Mouse (Mus musculus) forebrain, embryonic 11.5 days (tissue): Measurements from ENCODE around the gene Sema6c. TPM values are rescaled to one million over a fixed set of nuclear protein-coding genes. Genes with fewer than 3 reads are reported as not detected.
A peak's percentile ranks its signal among the peaks of the same experiment; 100 is the strongest.

Experiments used
- ATAC-seq: fragments of 200-750 bp; cut with Nextera tagmentation; replicated peaks from 2 replicates; pipeline ENCODE4 v1.8.0; 2017; ENCODE audit warnings: moderate TSS enrichment; ENCODE audit not compliant: low FRiP score
- DNase-seq: peaks from one replicate; pipeline ENCODE4 v3.0.0-alpha.2; 2017; ENCODE audit warnings: low spot score
- H3K27ac ChIP-seq: fragments of 300-500 bp; sonication (generic); 2 replicates; pipeline ENCODE4 v1.5.1; 2014; ENCODE audit warnings: low read depth, low read length
- H3K27me3 ChIP-seq: fragments of 300-500 bp; sonication (generic); 2 replicates; pipeline ENCODE4 v1.6.1; 2014; ENCODE audit warnings: mild to moderate bottlenecking, low read length, mixed read lengths; ENCODE audit not compliant: control insufficient read depth, insufficient read depth
- H3K36me3 ChIP-seq: fragments of 300-500 bp; sonication (generic); 2 replicates; pipeline ENCODE4 v1.6.1; 2014; ENCODE audit warnings: mild to moderate bottlenecking, low read length, moderate library complexity, mixed read lengths; ENCODE audit not compliant: control insufficient read depth, insufficient read depth
- H3K4me1 ChIP-seq: fragments of 300-500 bp; sonication (generic); replicated peaks from 2 replicates; pipeline ENCODE4 v1.6.1; 2014; ENCODE audit warnings: low read length, mixed read lengths; ENCODE audit not compliant: control insufficient read depth, insufficient read depth
- H3K4me2 ChIP-seq: fragments of 300-500 bp; sonication (generic); 2 replicates; pipeline ENCODE4 v1.6.1; 2014; ENCODE audit warnings: low read depth, mild to moderate bottlenecking, low read length, moderate library complexity, mixed read lengths; ENCODE audit not compliant: severe bottlenecking
- H3K4me3 ChIP-seq: fragments of 300-500 bp; sonication (generic); 2 replicates; pipeline ENCODE4 v1.5.1; 2014; ENCODE audit warnings: low read depth, low read length
- H3K9ac ChIP-seq: fragments of 300-500 bp; sonication (generic); 2 replicates; pipeline ENCODE4 v1.6.1; 2014; ENCODE audit warnings: low read length
- H3K9me3 ChIP-seq: fragments of 300-500 bp; sonication (generic); 2 replicates; pipeline ENCODE4 v1.6.1; 2016; ENCODE audit warnings: low read length, mixed read lengths; ENCODE audit not compliant: control insufficient read depth
- WGBS: fragments of 180-500 bp; shearing (Covaris S2); extraction: QIAGEN DNeasy Blood & Tissue Kit; methylation state at CpG from one replicate; pipeline ENCODE4 v1.1.7; 2014; 5-methylcytosine and 5-hydroxymethylcytosine counted together
- polyA plus RNA-seq: library from polyadenylated mRNA; unstranded; fragments of >200 nt; fragmentation: Nextera tagmentation; extraction: Ambion mirVana; gene quantifications from 2 replicates; pipeline ENCODE4 v1.2.1, GENCODE M21; 2014

Sema6c gene
- polyA plus RNA-seq, 1 experiment from 2014 or later = 17.6 TPM

DNA sequence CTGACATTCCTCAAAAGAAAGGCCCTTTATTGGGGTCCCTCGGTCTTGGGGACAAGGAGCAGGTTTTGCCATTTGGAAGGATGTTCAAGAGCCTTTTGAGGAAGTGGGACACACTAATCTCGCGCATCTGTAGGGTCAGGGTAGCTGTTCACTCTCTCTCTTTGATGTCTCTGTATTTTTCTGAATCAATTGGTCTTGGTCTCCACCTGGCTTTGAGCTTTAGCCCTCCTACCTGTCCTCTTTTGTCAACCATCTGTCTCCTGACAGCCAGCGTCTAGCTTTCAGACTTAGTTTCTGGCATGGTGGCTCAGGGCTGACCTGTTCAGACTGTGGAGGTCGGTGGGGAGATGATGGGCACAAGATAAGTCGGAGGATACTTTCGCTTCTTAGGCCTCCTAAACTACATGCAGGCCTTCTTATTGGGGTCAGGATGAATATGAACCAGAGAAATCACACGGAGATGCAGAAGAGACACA is 708 bp upstream of the Sema6c start:
- Histone ChIP-seq H3K4me2 (peak overlapping the region; percentile 89), H3K9me3 (no peaks in the 10 kb centered on the region), H3K27me3 (peaks cover 7% of the 10 kb centered on the region; the same call in 1 of the 2 replicates), H3K4me3 (peak overlapping the region; percentile 73), H3K27ac (no peak overlapping the region), H3K9ac (peak overlapping the region; percentile 28; the same call in 1 of the 2 replicates), H3K36me3 (no peaks in the 10 kb centered on the region), H3K4me1 (peaks cover 10% of the 10 kb centered on the region)
- 11% methylated on average over 8 of the region's 8 CpGs for whole genome bisulfite sequencing
- ATAC-seq = no peak
- DNase-seq = no peak

DNA sequence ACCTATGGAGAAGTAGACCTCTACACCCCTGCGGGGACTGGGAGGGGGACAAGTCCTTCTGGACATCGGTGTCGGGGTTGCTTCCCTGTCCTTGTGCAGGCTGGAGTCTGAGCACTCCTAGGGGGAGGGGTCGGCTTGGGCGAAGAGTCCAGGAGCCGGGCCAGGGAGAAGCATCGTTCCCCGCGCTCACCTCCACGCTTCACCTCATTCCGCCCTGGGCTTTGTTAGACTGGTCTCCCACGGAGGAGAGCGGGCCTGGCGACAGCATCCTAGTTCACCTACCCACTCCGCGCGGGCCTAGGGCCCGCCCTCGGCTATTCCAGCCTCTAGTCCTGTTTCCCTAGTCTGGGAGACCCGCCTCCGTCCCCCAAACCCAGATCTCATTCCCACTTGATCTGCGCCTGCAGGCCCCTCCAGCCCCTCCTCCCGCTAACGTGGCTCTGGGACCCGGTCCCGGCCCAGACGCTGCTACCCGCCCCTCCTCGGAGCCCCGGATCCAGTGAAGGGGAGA is 839 bp downstream of the Sema6c start:
- DNase-seq = peak; percentile 66
- WGBS = 2% methylated on average over 29 of the region's 30 CpGs
- H3K27me3 ChIP-seq = peaks cover 7% of the 10 kb centered on the region; the same call in 1 of the 2 replicates
- peak overlapping the region; percentile 73 for H3K4me3 ChIP-seq
- peak overlapping the region; percentile 84 for H3K9ac ChIP-seq
- 0 out of 2 replicates have a peak overlapping the region, but pooled peaks have one; percentile 8 for H3K27ac ChIP-seq
- H3K9me3 ChIP-seq = no peaks in the 10 kb centered on the region
- H3K4me1 ChIP-seq = peaks cover 10% of the 10 kb centered on the region
- no peaks in the 10 kb centered on the region for H3K36me3 ChIP-seq
- ATAC-seq = peak; percentile 24
- H3K4me2 ChIP-seq = peak overlapping the region; percentile 89

DNA sequence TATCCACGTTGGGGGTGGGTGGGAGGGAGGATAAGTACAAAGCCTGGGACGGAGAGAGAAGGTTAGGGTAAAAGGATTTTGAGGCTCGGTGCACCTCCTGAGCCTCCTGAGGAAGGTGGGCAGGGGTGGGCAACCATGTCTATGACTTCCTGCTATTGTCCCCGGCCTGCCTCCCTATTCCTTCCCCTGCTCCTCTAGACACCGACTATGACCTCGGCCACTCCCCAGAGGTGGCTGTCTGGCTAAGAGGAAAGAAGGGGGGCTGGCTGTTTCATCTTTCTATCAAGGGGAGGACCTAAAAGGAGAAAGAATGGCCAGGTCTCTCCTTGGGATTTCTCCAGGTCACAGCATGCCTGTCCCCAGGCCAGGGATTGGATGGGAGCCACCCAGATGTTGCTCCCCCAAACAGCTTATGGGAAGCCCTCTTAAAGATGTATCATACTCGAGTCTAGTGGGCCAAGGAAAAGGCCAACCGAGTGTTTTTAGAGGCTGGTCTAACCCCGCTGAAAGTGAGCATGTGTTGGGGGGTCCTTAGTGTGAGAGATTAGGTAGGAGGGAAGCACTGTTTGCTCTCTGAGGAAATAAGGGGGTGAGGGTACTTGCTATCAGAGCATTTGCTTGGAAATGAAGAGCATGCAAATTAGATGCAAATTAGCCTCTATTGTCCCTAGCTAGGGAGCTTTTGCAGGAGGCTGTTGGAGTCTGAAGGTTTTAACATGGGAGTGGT is 1.5 kb downstream of the Sema6c start:
- peaks cover 10% of the 10 kb centered on the region for H3K4me1 ChIP-seq
- H3K4me3 ChIP-seq = peak overlapping the region; percentile 73
- DNase-seq (no peak), ATAC-seq (0 out of 2 replicates have a peak, but pooled peaks have one; percentile 22)
- peaks cover 7% of the 10 kb centered on the region; the same call in 1 of the 2 replicates for H3K27me3 ChIP-seq
- peak overlapping the region; percentile 84 for H3K9ac ChIP-seq
- H3K9me3 ChIP-seq = no peaks in the 10 kb centered on the region
- peak overlapping the region; percentile 89 for H3K4me2 ChIP-seq
- no peaks in the 10 kb centered on the region for H3K36me3 ChIP-seq
- WGBS = 7% methylated on average over 9 of the region's 9 CpGs
- 0 out of 2 replicates have a peak overlapping the region, but pooled peaks have one; percentile 8 for H3K27ac ChIP-seq

DNA sequence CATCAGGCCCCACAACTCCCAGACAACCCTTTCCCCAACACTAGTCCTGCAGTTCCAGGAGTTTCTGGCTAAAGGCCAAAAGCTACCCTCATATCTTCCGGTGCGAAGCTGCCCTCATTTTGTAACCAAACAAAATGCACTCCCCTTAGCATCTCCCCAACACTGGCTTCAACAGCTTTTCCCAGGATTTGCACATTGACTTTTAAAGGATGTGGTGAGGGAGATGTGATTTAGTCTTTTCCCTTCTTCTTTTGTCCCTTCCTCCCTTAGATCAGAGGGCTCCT is 2.0 kb downstream of the Sema6c start:
- H3K27me3 ChIP-seq = peaks cover 7% of the 10 kb centered on the region; the same call in 1 of the 2 replicates
- no peak overlapping the region for H3K27ac ChIP-seq

DNA sequence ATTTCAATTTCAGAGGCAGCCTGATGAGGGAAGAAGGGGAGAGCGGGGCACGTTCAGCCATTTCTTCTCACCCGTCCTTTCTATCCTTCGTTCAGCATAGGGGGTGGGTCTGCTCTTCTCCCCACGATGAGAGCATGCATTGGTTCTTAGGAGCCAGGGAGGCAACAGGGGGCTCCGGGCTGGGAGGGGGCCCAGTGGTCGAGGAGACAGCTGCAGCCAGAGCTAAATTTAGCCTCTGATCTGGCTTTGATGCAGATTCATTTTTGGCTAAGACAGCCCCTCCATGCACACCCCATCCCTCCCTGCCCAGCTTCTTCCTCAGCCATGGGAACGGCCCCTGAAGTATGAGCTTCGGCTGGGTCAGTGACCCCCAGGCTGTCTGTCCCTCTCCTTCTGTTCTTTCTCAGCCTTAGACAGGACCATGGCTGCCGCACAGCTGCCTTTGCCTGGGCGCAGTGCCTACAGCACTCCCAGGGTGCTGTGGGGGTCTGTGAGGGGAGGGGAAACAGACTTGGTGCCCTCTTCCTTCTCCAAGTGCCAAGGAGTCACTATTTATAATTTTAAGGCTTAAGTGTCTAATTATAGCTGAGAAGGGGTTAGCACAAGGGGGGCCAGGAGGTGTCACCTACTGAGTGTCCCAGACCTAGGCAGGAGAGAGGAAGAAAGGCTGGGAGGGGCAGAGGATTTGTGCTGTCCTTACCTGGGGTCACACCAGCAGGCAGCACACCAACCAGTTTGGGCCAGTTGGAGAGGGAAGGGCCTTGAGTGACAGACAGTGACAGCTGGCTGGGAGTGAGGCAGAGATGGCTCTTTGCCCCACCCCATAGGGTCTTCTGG is 3.4 kb downstream of the Sema6c start:
- DNase-seq = no peak
- Histone ChIP-seq H3K36me3 (no peaks in the 10 kb centered on the region), H3K9me3 (no peaks in the 10 kb centered on the region), H3K27me3 (peaks cover 7% of the 10 kb centered on the region; the same call in 1 of the 2 replicates), H3K4me3 (no peak overlapping the region), H3K9ac (no peak overlapping the region), H3K27ac (no peak overlapping the region), H3K4me1 (peaks cover 10% of the 10 kb centered on the region), H3K4me2 (no peak overlapping the region)
- 70% methylated on average over 11 of the region's 11 CpGs for WGBS
- no peak for ATAC-seq

More for the DNA sequence above, 2.0 kb downstream of the Sema6c start:
- peaks cover 10% of the 10 kb centered on the region for H3K4me1 ChIP-seq
- H3K9ac ChIP-seq = peak overlapping the region; percentile 9; the same call in 1 of the 2 replicates
- H3K9me3 ChIP-seq = no peaks in the 10 kb centered on the region
- peak overlapping the region; percentile 73 for H3K4me3 ChIP-seq
- ATAC-seq (no peak), DNase-seq (no peak)
- H3K4me2 ChIP-seq = peak overlapping the region; percentile 89
- 42% methylated on average over 2 of the region's 2 CpGs for WGBS
- H3K36me3 ChIP-seq = no peaks in the 10 kb centered on the region

DNA sequence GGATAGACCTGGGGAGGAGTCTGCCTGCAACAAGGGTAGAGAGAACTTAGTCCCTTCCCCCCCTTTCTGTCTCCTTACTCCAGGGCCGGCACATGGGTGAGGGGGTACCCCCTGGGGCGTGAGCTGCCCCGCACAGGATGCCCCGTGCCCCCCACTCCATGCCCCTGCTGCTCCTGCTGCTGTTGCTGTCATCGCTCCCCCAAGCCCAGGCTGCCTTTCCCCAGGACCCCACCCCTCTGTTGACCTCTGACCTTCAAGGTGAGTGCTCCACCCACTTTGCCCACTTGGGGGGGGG is 3.9 kb downstream of the Sema6c start:
- 59% methylated on average over 5 of the region's 5 CpGs for WGBS
- Histone ChIP-seq H3K4me2 (no peak overlapping the region), H3K27me3 (peaks cover 5% of the 10 kb centered on the region; the same call in 1 of the 2 replicates)

DNA sequence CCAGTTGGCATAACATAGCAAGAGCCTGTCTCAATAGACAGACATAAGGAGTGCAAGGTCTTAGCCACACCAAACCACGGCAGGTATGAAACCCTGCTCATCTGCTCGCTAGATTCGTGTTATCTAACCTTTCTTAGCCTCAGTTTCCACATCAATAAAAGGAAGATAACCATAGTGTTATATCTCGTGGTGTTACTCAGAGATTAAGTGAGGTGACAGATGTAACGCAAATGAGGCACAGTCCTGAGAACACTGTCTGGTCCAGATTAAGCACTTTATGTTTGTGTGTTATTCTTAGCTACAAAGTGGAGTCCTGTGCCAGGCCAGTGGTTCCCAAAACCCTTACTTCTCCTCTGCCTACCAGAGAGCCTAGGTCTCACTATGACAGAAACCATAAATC is 4.6 kb downstream of the Sema6c start:
- ATAC-seq (no peak), DNase-seq (no peak)
- Histone ChIP-seq H3K9me3 (no peaks in the 10 kb centered on the region), H3K9ac (no peak overlapping the region), H3K36me3 (no peaks in the 10 kb centered on the region), H3K27me3 (peaks cover 3% of the 10 kb centered on the region; the same call in 1 of the 2 replicates), H3K4me3 (no peak overlapping the region), H3K4me2 (no peak overlapping the region), H3K4me1 (peaks cover 5% of the 10 kb centered on the region), H3K27ac (no peak overlapping the region)
- WGBS = 85% methylated on average over 5 of the region's 5 CpGs

More for the DNA sequence above, 3.9 kb downstream of the Sema6c start:
- Histone ChIP-seq H3K36me3 (no peaks in the 10 kb centered on the region), H3K9me3 (no peaks in the 10 kb centered on the region), H3K4me1 (peaks cover 10% of the 10 kb centered on the region), H3K27ac (no peak overlapping the region), H3K4me3 (no peak overlapping the region), H3K9ac (no peak overlapping the region)
- ATAC-seq (no peak), DNase-seq (no peak)

DNA sequence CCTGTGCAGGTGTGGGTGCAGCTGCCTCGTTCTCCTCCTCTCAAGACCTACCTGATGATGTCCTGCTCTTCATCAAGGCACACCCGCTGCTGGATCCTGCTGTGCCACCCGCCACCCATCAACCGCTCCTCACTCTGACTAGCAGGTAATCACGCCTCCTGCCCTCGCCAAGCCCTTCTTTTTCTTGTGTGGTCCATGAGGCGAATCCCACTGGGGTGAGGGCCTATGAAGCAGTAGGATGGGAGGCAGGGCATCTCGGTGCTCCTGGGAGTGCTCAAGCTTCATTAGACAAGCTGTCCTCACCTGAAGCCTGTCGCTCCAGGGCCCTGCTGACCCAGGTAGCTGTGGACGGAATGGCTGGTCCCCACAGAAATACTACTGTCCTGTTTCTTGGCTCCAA is 9.7 kb downstream of the Sema6c start:
- no peak overlapping the region for H3K9ac ChIP-seq
- H3K27me3 ChIP-seq = peaks cover 34% of the 10 kb centered on the region
- H3K9me3 ChIP-seq = no peaks in the 10 kb centered on the region
- H3K4me1 ChIP-seq = peaks cover 7% of the 10 kb centered on the region
- no peak overlapping the region for H3K4me3 ChIP-seq
- 87% methylated on average over 10 of the region's 10 CpGs for WGBS
- no peak overlapping the region for H3K27ac ChIP-seq
- H3K4me2 ChIP-seq = no peak overlapping the region
- DNase-seq (no peak), ATAC-seq (no peak)
- peaks cover 3% of the 10 kb centered on the region; the same call in 1 of the 2 replicates for H3K36me3 ChIP-seq
